Mouse (Mus musculus) lung, embryonic 14.5 days (tissue): ENCODE measurements around the gene Spata18. TPM values are rescaled to one million over a fixed set of nuclear protein-coding genes. Genes with fewer than 3 reads are reported as not detected.
A peak's percentile ranks its signal among the peaks of the same experiment; 100 is the strongest.

Experiments
- ATAC-seq: fragments of 200-750 bp; cut with Nextera tagmentation; 2 replicates; pipeline ENCODE4 v1.8.0; 2017; ENCODE audit warnings: mild to moderate bottlenecking, moderate TSS enrichment, moderate library complexity; ENCODE audit not compliant: insufficient read depth
- DNase-seq: peaks from one replicate; pipeline ENCODE4 v3.0.0-alpha.2; 2015
- H3K27ac ChIP-seq: fragments of 300-500 bp; sonication (generic); 2 replicates; pipeline ENCODE4 v1.5.1; 2014; ENCODE audit warnings: low read depth, mild to moderate bottlenecking, moderate library complexity
- H3K27me3 ChIP-seq: fragments of 300-500 bp; sonication (generic); 2 replicates; pipeline ENCODE4 v1.6.1; 2014; ENCODE audit warnings: low read length, control low read depth; ENCODE audit not compliant: insufficient read depth
- H3K36me3 ChIP-seq: fragments of 300-500 bp; sonication (generic); 2 replicates; pipeline ENCODE4 v1.6.1; 2014; ENCODE audit warnings: control low read depth; ENCODE audit not compliant: insufficient read depth
- H3K4me1 ChIP-seq: fragments of 300-500 bp; sonication (generic); 2 replicates; pipeline ENCODE4 v1.6.1; 2014; ENCODE audit warnings: antibody characterized with exemption, control low read depth; ENCODE audit not compliant: insufficient read depth
- H3K4me2 ChIP-seq: fragments of 300-500 bp; sonication (generic); 2 replicates; pipeline ENCODE4 v1.6.1; 2014; ENCODE audit warnings: mild to moderate bottlenecking
- H3K4me3 ChIP-seq: fragments of 300-500 bp; sonication (generic); 2 replicates; pipeline ENCODE4 v1.5.1; 2014; ENCODE audit warnings: low read depth, low read length
- H3K9ac ChIP-seq: fragments of 300-500 bp; sonication (generic); 2 replicates; pipeline ENCODE4 v1.6.1; 2014
- H3K9me3 ChIP-seq: fragments of 300-500 bp; sonication (generic); 2 replicates; pipeline ENCODE4 v1.6.1; 2016; ENCODE audit warnings: low read depth, low read length, control low read depth
- CTCF ChIP-seq: IDR thresholded peaks from 2 replicates; pipeline ENCODE4 v1.5.1; 2016; ENCODE audit warnings: antibody characterized with exemption, low read depth
- WGBS: fragments of 180-500 bp; shearing (Covaris S2); extraction: QIAGEN DNeasy Blood & Tissue Kit; methylation state at CpG from one replicate; pipeline ENCODE4 v1.1.7; 2014; 5-methylcytosine and 5-hydroxymethylcytosine counted together
- polyA plus RNA-seq: library from polyadenylated mRNA; unstranded; fragments of >200 nt; fragmentation: Nextera tagmentation; extraction: Ambion mirVana; gene quantifications from 2 replicates; pipeline ENCODE4 v1.2.1, GENCODE M21; 2014

The Spata18 gene
- polyA plus RNA-seq, 1 experiment from 2014 or later: 0.86 TPM

DNA sequence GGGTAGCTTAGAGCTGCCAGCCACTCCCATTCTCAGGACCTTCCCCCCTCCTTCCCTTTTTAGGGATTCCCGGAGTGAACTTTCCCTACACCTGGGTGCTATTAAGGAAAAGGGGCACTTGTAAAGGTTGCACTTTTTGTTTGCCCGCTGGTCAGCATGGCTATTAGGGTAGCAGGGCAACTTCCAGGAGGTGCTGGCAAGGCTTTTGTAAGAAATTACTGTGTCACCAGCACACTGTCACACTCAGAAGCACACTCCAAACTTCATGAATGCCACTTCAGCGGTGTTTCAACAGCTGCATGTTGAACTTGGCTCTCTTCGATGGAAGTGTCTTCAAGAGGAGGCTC is 649 bp downstream of the Spata18 start:
- no peaks in the 10 kb centered on the region for H3K9me3 ChIP-seq
- no peak for TF ChIP-seq CTCF
- 2% methylated on average over 4 of the region's 4 CpGs for WGBS
- 0 out of 2 replicates have a peak, but pooled peaks cover 4% of the 10 kb centered on the region for H3K4me1 ChIP-seq
- no peaks in the 10 kb centered on the region for H3K36me3 ChIP-seq
- H3K27ac ChIP-seq: no peak overlapping the region
- H3K4me2 ChIP-seq: peak overlapping the region; percentile 98
- H3K27me3 ChIP-seq: peaks cover 49% of the 10 kb centered on the region
- no peak for ATAC-seq
- H3K9ac ChIP-seq: no peak overlapping the region
- peak; percentile 54 for DNase-seq
- peak overlapping the region; percentile 51 for H3K4me3 ChIP-seq

DNA sequence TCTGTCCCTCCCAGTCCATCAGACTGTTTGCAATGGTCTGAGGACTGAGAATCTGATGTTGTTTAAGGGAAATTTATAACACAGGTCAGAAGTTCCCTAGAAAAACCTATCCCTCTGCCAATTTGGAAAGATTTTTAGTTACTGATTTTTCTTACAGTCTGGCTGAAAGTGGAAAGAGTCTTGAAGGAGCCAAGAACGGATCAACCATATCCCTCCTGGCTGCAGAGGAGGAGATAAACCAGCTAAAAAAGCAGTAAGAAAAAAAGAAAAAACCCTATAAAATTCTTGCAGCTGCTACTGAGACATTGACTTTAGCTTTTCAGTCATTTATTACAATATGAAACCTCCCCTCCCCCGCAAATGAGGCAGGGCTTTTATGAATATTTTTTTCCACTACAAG is 15.5 kb downstream of the Spata18 start:
- no peak overlapping the region for H3K27ac ChIP-seq
- H3K4me1 ChIP-seq: peaks cover 4% of the 10 kb centered on the region; the same call in 1 of the 2 replicates
- no peaks in the 10 kb centered on the region for H3K36me3 ChIP-seq
- H3K27me3 ChIP-seq: no peaks in the 10 kb centered on the region
- 50% methylated on average over 2 of the region's 2 CpGs for whole genome bisulfite sequencing
- no peak for TF ChIP-seq CTCF
- no peaks in the 10 kb centered on the region for H3K9me3 ChIP-seq
- ATAC-seq (no peak), DNase-seq (peak; percentile 34)
- no peak overlapping the region for H3K9ac ChIP-seq
- H3K4me2 ChIP-seq: no peak overlapping the region
- H3K4me3 ChIP-seq: no peak overlapping the region

DNA sequence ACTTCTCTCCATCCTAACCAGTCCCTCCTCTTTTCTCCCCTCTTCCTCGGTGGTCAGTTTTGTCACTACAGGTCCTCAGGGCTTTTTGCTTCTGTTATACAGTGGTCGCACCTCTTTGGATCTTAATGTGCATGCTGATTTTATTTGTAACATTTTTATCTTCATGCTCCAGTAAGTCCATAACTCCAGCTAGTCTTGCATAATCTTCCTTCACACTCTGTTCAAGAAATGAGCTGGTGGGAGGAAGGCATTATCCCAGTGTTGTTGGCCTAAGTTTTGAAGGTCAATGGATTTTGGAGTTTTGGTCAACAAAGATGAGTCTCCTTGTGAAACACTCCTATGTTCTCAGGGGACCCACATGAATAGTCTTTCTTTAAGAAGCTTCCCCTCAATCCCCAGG is 16.7 kb downstream of the Spata18 start:
- DNase-seq (no peak), ATAC-seq (no peak)
- Histone ChIP-seq H3K4me1 (peaks cover 4% of the 10 kb centered on the region; the same call in 1 of the 2 replicates), H3K4me2 (no peak overlapping the region), H3K4me3 (no peak overlapping the region), H3K27ac (no peak overlapping the region), H3K9me3 (no peaks in the 10 kb centered on the region), H3K36me3 (no peaks in the 10 kb centered on the region), H3K9ac (no peak overlapping the region), H3K27me3 (no peaks in the 10 kb centered on the region)
- 72% methylated on average over 2 of the region's 2 CpGs for whole genome bisulfite sequencing
- no peak for TF ChIP-seq CTCF

DNA sequence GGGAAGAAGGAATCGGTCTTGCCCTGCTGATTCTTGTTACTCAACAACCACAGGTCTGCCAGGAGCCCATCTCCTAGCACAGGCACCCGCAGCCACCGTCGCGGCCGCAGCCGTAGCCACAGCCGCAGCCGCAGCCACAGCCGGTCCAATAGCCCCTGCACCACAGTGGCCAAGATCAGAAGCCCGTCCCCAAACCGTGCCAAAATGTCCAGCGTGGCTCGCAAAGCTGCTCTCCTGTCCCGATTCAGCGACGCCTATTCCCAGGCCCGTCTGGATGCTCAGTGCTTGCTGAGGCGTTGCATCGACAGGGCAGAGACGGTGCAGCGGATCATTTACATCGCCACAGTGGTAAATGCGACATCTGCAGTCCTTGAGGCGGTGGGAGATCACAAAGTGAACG is 18.2 kb downstream of the Spata18 start:
- H3K9ac ChIP-seq: no peak overlapping the region
- H3K9me3 ChIP-seq: no peaks in the 10 kb centered on the region
- no peak overlapping the region for H3K4me3 ChIP-seq
- no peak for DNase-seq
- no peak overlapping the region for H3K27ac ChIP-seq
- H3K4me1 ChIP-seq: peaks cover 4% of the 10 kb centered on the region; the same call in 1 of the 2 replicates
- ATAC-seq: no peak
- no peaks in the 10 kb centered on the region for H3K36me3 ChIP-seq
- no peak for TF ChIP-seq CTCF
- 45% methylated on average over 26 of the region's 26 CpGs for WGBS
- no peak overlapping the region for H3K4me2 ChIP-seq
- H3K27me3 ChIP-seq: no peaks in the 10 kb centered on the region

DNA sequence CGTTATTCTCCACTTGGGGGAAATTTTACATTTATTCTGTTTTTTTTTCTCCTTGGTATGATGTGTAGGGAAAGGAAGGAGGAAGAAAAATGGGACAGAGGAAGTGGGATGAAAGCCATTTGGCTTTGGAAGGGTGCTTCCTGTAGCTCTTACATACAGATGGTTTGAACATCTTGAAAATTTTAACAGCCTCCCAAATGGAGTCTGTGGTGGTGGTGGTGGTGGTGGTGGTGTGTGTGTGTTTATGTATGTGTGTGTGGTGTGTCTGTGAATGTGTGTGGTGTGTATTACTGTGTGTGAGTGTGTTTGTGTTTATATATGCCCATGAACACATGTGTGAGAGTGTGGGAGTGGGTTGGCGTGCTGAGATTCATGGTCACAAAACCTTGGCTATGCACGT is 24.4 kb downstream of the Spata18 start:
- Histone ChIP-seq H3K4me1 (no peaks in the 10 kb centered on the region), H3K27me3 (no peaks in the 10 kb centered on the region)
- WGBS: 72% methylated on average over 3 of the region's 3 CpGs

DNA sequence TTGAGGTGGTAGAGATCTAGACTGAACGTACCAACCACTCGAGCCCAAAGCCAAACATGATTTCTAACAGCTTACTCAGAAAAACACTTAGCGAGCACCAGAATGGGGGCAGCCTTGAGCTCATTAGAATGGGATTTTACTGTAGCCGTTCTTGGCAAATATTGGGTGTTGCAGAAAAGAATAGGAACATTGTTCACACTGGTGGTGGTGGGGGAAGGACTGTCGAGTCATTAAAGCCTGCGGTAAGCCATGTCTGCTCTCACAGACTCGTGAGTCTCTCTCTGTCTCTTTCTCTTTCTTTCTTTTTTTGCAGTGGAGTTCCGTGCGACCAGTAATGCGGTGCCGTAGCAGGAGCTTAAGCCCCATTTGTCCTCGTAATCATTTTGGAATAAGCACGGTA is 25.4 kb downstream of the Spata18 start:
- Histone ChIP-seq H3K9me3 (no peaks in the 10 kb centered on the region), H3K4me2 (peak overlapping the region; percentile 28; the same call in 1 of the 2 replicates), H3K4me1 (no peaks in the 10 kb centered on the region), H3K27ac (no peak overlapping the region), H3K27me3 (no peaks in the 10 kb centered on the region), H3K4me3 (no peak overlapping the region), H3K36me3 (no peaks in the 10 kb centered on the region), H3K9ac (no peak overlapping the region)
- no peak for TF ChIP-seq CTCF
- 59% methylated on average over 13 of the region's 13 CpGs for WGBS
- no peak for ATAC-seq
- peak; percentile 54 for DNase-seq

More for the DNA sequence above, 24.4 kb downstream of the Spata18 start:
- no peak for ATAC-seq
- DNase-seq: no peak
- Histone ChIP-seq H3K36me3 (no peaks in the 10 kb centered on the region), H3K4me2 (no peak overlapping the region), H3K9me3 (no peaks in the 10 kb centered on the region), H3K27ac (no peak overlapping the region), H3K4me3 (no peak overlapping the region), H3K9ac (no peak overlapping the region)
- no peak for TF ChIP-seq CTCF

DNA sequence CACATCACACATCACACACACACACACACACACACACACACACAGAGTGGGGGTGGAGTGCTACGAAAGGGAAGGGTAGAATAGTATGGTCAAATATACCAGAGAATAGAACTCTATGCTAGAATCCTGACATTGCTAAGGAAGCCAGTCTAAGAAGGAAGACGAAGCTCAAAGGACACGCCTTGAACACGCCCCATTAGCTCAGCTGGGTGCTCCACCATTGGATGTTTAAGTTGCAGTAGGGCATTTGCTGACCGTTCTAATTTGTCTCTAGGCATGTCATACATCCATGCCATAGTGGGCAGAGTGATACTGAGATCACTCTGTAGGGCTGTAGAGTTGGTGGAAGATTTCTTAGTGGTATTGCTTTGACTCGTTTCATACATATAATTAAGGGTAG is 32.0 kb downstream of the Spata18 start:
- no peak overlapping the region for H3K4me3 ChIP-seq
- WGBS: 73% methylated on average over 6 of the region's 6 CpGs

DNA sequence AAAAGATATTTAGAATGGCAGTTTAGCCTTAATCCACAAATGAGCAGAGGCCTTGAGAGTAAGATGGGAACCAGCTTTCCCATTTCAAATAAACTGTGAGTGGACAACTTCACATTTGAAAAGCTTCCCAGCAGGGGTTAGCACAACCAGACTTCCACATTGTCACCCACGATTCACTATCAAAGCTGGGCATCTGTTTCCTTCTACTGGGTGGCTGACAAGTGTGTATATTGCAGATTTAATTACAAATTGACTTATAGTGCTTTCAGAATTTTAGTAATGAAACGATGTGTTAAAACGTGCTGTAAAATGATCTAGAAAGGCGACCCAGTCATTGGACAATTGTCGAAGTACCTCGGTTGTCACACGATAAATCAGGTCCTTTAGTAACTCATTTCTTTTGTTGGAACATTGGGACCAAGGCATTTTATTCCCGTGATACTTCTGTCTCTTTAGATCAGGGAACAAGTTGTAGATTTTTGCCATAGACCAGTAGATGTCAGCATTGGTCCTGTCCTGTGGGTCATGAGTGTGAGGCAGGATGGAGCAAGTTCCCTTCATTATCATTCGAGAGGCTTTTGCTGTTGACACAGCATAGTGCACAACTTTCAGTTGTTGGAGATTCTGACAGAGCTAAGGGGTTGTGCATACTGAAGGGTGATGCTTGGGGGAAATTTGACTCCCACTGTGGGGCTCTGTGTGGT is 32.7 kb downstream of the Spata18 start:
- DNase-seq: peak; percentile 68
- no peaks in the 10 kb centered on the region for H3K27me3 ChIP-seq
- H3K9ac ChIP-seq: no peak overlapping the region
- TF ChIP-seq CTCF: peak; percentile 55
- 44% methylated on average over 9 of the region's 9 CpGs for WGBS
- H3K27ac ChIP-seq: no peak overlapping the region
- no peak for ATAC-seq
- no peaks in the 10 kb centered on the region for H3K36me3 ChIP-seq
- H3K4me3 ChIP-seq: no peak overlapping the region
- H3K9me3 ChIP-seq: no peaks in the 10 kb centered on the region
- no peaks in the 10 kb centered on the region for H3K4me1 ChIP-seq
- no peak overlapping the region for H3K4me2 ChIP-seq

More for the DNA sequence above, 32.0 kb downstream of the Spata18 start:
- Histone ChIP-seq H3K9me3 (no peaks in the 10 kb centered on the region), H3K36me3 (no peaks in the 10 kb centered on the region), H3K9ac (no peak overlapping the region), H3K4me2 (no peak overlapping the region), H3K4me1 (no peaks in the 10 kb centered on the region), H3K27me3 (no peaks in the 10 kb centered on the region), H3K27ac (no peak overlapping the region)
- ATAC-seq (no peak), DNase-seq (no peak)
- TF ChIP-seq CTCF: no peak
